Mouse (Mus musculus) embryonic facial prominence, embryonic 10.5 days (tissue): ENCODE measurements around the gene Sftpa1. TPM values are rescaled to one million over a fixed set of nuclear protein-coding genes. Genes with fewer than 3 reads are reported as not detected.

Experiments
- DNase-seq: peaks from one replicate; pipeline ENCODE4 v3.0.0-alpha.2; 2017; ENCODE audit warnings: low spot score
- H3K27ac ChIP-seq: fragments of 300-500 bp; sonication (generic); replicated peaks from 2 replicates; pipeline ENCODE4 v1.5.1; 2016; ENCODE audit warnings: mild to moderate bottlenecking
- H3K27me3 ChIP-seq: fragments of 300-500 bp; sonication (generic); replicated peaks from 2 replicates; pipeline ENCODE4 v1.6.1; 2016; ENCODE audit warnings: low read depth, mild to moderate bottlenecking; ENCODE audit not compliant: poor library complexity, severe bottlenecking
- H3K36me3 ChIP-seq: fragments of 300-500 bp; sonication (generic); replicated peaks from 2 replicates; pipeline ENCODE4 v1.6.1; 2016; ENCODE audit warnings: mild to moderate bottlenecking, moderate library complexity
- H3K4me1 ChIP-seq: fragments of 300-500 bp; sonication (generic); 2 replicates; pipeline ENCODE4 v1.6.1; 2016
- H3K4me3 ChIP-seq: fragments of 300-500 bp; sonication (generic); 2 replicates; pipeline ENCODE4 v1.5.1; 2016; ENCODE audit warnings: mild to moderate bottlenecking, moderate library complexity
- H3K9me3 ChIP-seq: fragments of 300-500 bp; sonication (generic); 2 replicates; pipeline ENCODE4 v1.6.1; 2016; ENCODE audit warnings: mild to moderate bottlenecking
- WGBS: fragments of 180-500 bp; shearing (Covaris S2); methylation state at CpG from one replicate; pipeline ENCODE4 v1.1.7; 2016; 5-methylcytosine and 5-hydroxymethylcytosine counted together
- polyA plus RNA-seq: library from polyadenylated mRNA; unstranded; fragments of >200 nt; fragmentation: Nextera tagmentation; extraction: Ambion mirVana; gene quantifications from 2 replicates; pipeline ENCODE4 v1.2.1, GENCODE M21; 2016

The Sftpa1 gene
- polyA plus RNA-seq, 1 experiment from 2014 or later: not detected

DNA sequence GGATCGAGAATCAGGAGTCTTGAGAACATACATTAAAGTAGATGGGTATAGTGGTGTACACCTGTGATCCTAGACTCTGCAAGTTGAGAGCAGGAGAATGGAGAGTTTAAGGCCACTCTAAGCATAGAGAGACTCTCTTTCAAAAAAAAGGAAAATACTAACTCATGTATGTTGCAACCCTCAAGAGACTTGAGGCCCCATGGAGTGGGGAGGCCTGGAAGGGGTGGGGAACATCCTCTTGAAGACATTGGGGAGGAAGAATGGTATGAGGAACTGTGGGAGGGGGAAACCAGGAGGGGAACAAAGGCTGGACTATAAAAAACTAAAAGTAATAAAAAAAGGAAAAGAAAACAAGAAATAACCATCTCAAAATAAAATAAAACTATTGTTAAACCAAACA is 37.0 kb downstream of the Sftpa1 start:
- H3K27me3 ChIP-seq: no peaks in the 10 kb centered on the region
- WGBS: 88% methylated on average over 1 of the region's 1 CpGs
- no peaks in the 10 kb centered on the region for H3K4me1 ChIP-seq
- DNase-seq: no peak
- H3K9me3 ChIP-seq: no peaks in the 10 kb centered on the region
- H3K4me3 ChIP-seq: no peak overlapping the region
- no peaks in the 10 kb centered on the region for H3K36me3 ChIP-seq
- no peak overlapping the region for H3K27ac ChIP-seq

- H3K4me3 ChIP-seq: no peak overlapping the region
- no peak for DNase-seq
- no peak overlapping the region for H3K27ac ChIP-seq
- H3K36me3 ChIP-seq: no peaks in the 10 kb centered on the region
- H3K4me1 ChIP-seq: no peaks in the 10 kb centered on the region
- no peaks in the 10 kb centered on the region for H3K27me3 ChIP-seq
- WGBS: 83% methylated on average over 2 of the region's 2 CpGs
- no peaks in the 10 kb centered on the region for H3K9me3 ChIP-seq
These were observed 38.9 kb downstream of the Sftpa1 start for GRCm38 (mm10) chr14:41170514-41170913.

- Histone ChIP-seq H3K4me1 (no peaks in the 10 kb centered on the region), H3K4me3 (no peak overlapping the region), H3K27ac (no peak overlapping the region), H3K36me3 (no peaks in the 10 kb centered on the region), H3K9me3 (no peaks in the 10 kb centered on the region), H3K27me3 (no peaks in the 10 kb centered on the region)
- no peak for DNase-seq
- WGBS: 74% methylated on average over 1 of the region's 1 CpGs
These were observed 43.2 kb downstream of the Sftpa1 start for GRCm38 (mm10) chr14:41174802-41175201.

- H3K27ac ChIP-seq: no peak within 1 kb of the TSS
- H3K36me3 ChIP-seq: no peaks in the 10 kb centered on the region
- no peaks in the 10 kb centered on the region for H3K4me1 ChIP-seq
- no peaks in the 10 kb centered on the region for H3K27me3 ChIP-seq
- WGBS: 82% methylated on average over 4 of the region's 4 CpGs
- DNase-seq: no peak
- no peaks in the 10 kb centered on the region for H3K9me3 ChIP-seq
- H3K4me3 ChIP-seq: no peak within 1 kb of the TSS
These were observed 53.7 kb downstream of the Sftpa1 start, which contains the start of gene Sftpd for GRCm38 (mm10) chr14:41185059-41185821. Gene Sftpd (minus strand): TSS chr14:41185149.

Other genes starting within 250 kb of the Sftpa1 start
- gene Sh2d4b, start 238.5 kb upstream of the Sftpa1 start, polyA plus RNA-seq: 0.40 and 0.57 TPM in 2 replicates
- gene Tspan14, start 165.0 kb upstream of the Sftpa1 start, polyA plus RNA-seq: 88.1 and 92.5 TPM in 2 replicates
- 36.6 and 40.1 TPM in 2 replicates for gene Fam213a, start 118.0 kb upstream of the Sftpa1 start, polyA plus RNA-seq
- gene Dydc2, start 62.6 kb upstream of the Sftpa1 start, polyA plus RNA-seq: 0.19 TPM in 1 of 2 replicates, not detected in the other
- not detected in 2 replicates for gene Dydc1, start 58.9 kb upstream of the Sftpa1 start, polyA plus RNA-seq
- gene Mat1a, start 26.7 kb upstream of the Sftpa1 start, polyA plus RNA-seq: not detected in 2 replicates
- not detected in 2 replicates for gene Mbl1, start 19.7 kb downstream of the Sftpa1 start, polyA plus RNA-seq
- not detected in 2 replicates for gene Sftpd, start 53.4 kb downstream of the Sftpa1 start, polyA plus RNA-seq
- gene Gm2832, start 147.0 kb downstream of the Sftpa1 start, polyA plus RNA-seq: 0.09 and 0.19 TPM in 2 replicates
- not detected in 2 replicates for gene Gm5798, start 216.8 kb downstream of the Sftpa1 start, polyA plus RNA-seq